Mouse (Mus musculus): ENCODE measurements around the gene Prss48. TPM values are rescaled to one million over a fixed set of nuclear protein-coding genes. Genes with fewer than 3 reads are reported as not detected.

Gene Prss48
- 0.21 TPM in 1 of 2 replicates, not detected in the other for polyA plus RNA-seq (2014; fragmentation: Nextera tagmentation; extraction: Ambion mirVana)

GRCm38 (mm10) chr3:86002423-86002822 lies at the start of gene Prss48:
Gene Prss48, minus strand, starts transcription at chr3:86002491.
- Histone ChIP-seq H3K27me3 (ENCODE audit: control insufficient read depth, insufficient read depth, low read length) (no peaks in the 10 kb centered on the region), H3K4me3 (replicated peaks; ENCODE audit: low read length) (no peak within 1 kb of the TSS), H3K36me3 (replicated peaks; ENCODE audit: control insufficient read depth, insufficient read depth) (no peaks in the 10 kb centered on the region), H3K4me2 (replicated peaks) (no peak within 1 kb of the TSS), H3K9ac (no peak within 1 kb of the TSS), H3K27ac (no peak within 1 kb of the TSS), H3K4me1 (replicated peaks; ENCODE audit: control insufficient read depth, insufficient read depth, low read length) (no peaks in the 10 kb centered on the region), H3K9me3 (ENCODE audit: control insufficient read depth, low read length) (no peaks in the 10 kb centered on the region)
- ATAC-seq (ENCODE audit: low FRiP score) (no peak), DNase-seq (ENCODE audit: low spot score) (no peak)
- WGBS: 75% methylated on average over 17 of the region's 17 CpGs

- no peaks in the 10 kb centered on the region for H3K36me3 ChIP-seq (replicated peaks; ENCODE audit: control insufficient read depth, insufficient read depth)
- H3K4me3 ChIP-seq (replicated peaks; ENCODE audit: low read length): no peak overlapping the region
- no peak for ATAC-seq (ENCODE audit: low FRiP score)
- H3K4me1 ChIP-seq (replicated peaks; ENCODE audit: control insufficient read depth, insufficient read depth, low read length): no peaks in the 10 kb centered on the region
- no peaks in the 10 kb centered on the region for H3K27me3 ChIP-seq (ENCODE audit: control insufficient read depth, insufficient read depth, low read length)
- no peak for DNase-seq (ENCODE audit: low spot score)
- 0 out of 2 replicates have a peak, but pooled peaks cover 5% of the 10 kb centered on the region for H3K9me3 ChIP-seq (ENCODE audit: control insufficient read depth, low read length)
- 82% methylated on average over 2 of the region's 2 CpGs for WGBS
- H3K9ac ChIP-seq: no peak overlapping the region
- no peak overlapping the region for H3K27ac ChIP-seq
- H3K4me2 ChIP-seq (replicated peaks): no peak overlapping the region
Measured at GRCm38 (mm10) chr3:86049041-86049440, 46.8 kb upstream of the Prss48 start.

GRCm38 (mm10) chr3:86047686-86048408 lies 45.6 kb upstream of the Prss48 start:
- Histone ChIP-seq H3K4me3 (replicated peaks; ENCODE audit: low read length) (no peak overlapping the region), H3K4me2 (replicated peaks) (no peak overlapping the region), H3K9me3 (ENCODE audit: control insufficient read depth, low read length) (0 out of 2 replicates have a peak, but pooled peaks cover 5% of the 10 kb centered on the region), H3K27me3 (ENCODE audit: control insufficient read depth, insufficient read depth, low read length) (no peaks in the 10 kb centered on the region), H3K27ac (no peak overlapping the region), H3K9ac (no peak overlapping the region), H3K36me3 (replicated peaks; ENCODE audit: control insufficient read depth, insufficient read depth) (no peaks in the 10 kb centered on the region), H3K4me1 (replicated peaks; ENCODE audit: control insufficient read depth, insufficient read depth, low read length) (no peaks in the 10 kb centered on the region)
- no peak for DNase-seq (ENCODE audit: low spot score)
- no peak for ATAC-seq (ENCODE audit: low FRiP score)
- WGBS: 94% methylated on average over 9 of the region's 9 CpGs

GRCm38 (mm10) chr3:86040286-86041201 lies 38.3 kb upstream of the Prss48 start:
- ATAC-seq (ENCODE audit: low FRiP score) (no peak), DNase-seq (ENCODE audit: low spot score) (no peak)
- H3K9me3 ChIP-seq (ENCODE audit: control insufficient read depth, low read length): no peaks in the 10 kb centered on the region
- no peaks in the 10 kb centered on the region for H3K27me3 ChIP-seq (ENCODE audit: control insufficient read depth, insufficient read depth, low read length)
- H3K4me3 ChIP-seq (replicated peaks; ENCODE audit: low read length): no peak overlapping the region
- H3K4me2 ChIP-seq (replicated peaks): no peak overlapping the region
- H3K27ac ChIP-seq: no peak overlapping the region
- H3K9ac ChIP-seq: no peak overlapping the region
- H3K36me3 ChIP-seq (replicated peaks; ENCODE audit: control insufficient read depth, insufficient read depth): no peaks in the 10 kb centered on the region
- WGBS: 64% methylated on average over 14 of the region's 14 CpGs
- H3K4me1 ChIP-seq (replicated peaks; ENCODE audit: control insufficient read depth, insufficient read depth, low read length): no peaks in the 10 kb centered on the region

DNA sequence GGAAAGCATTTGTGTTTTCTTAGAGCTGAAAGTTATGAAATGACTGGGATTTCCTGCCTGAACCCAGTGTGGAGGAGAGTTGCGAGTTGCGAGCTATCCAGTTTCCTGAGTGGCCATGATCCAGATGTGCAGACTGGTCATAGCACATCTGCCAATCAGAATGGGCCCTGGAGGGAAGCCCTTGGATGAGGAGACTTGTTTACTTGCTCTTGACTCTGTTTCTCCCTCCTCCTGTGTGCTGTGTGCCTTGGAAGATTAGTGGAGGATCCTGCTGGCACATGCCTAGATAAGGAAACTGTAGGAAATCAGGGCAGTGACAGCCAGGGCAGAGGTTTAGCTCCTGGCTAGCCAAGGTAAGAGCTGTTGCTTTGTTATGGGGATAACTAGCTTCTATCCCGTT lies 36.4 kb upstream of the Prss48 start:
- no peak overlapping the region for H3K9ac ChIP-seq
- WGBS: 60% methylated on average over 3 of the region's 3 CpGs
- H3K9me3 ChIP-seq (ENCODE audit: control insufficient read depth, low read length): no peaks in the 10 kb centered on the region
- H3K36me3 ChIP-seq (replicated peaks; ENCODE audit: control insufficient read depth, insufficient read depth): no peaks in the 10 kb centered on the region
- no peak overlapping the region for H3K4me3 ChIP-seq (replicated peaks; ENCODE audit: low read length)
- no peaks in the 10 kb centered on the region for H3K4me1 ChIP-seq (replicated peaks; ENCODE audit: control insufficient read depth, insufficient read depth, low read length)
- H3K4me2 ChIP-seq (replicated peaks): no peak overlapping the region
- ATAC-seq (ENCODE audit: low FRiP score) (no peak), DNase-seq (ENCODE audit: low spot score) (no peak)
- H3K27ac ChIP-seq: no peak overlapping the region
- no peaks in the 10 kb centered on the region for H3K27me3 ChIP-seq (ENCODE audit: control insufficient read depth, insufficient read depth, low read length)

DNA sequence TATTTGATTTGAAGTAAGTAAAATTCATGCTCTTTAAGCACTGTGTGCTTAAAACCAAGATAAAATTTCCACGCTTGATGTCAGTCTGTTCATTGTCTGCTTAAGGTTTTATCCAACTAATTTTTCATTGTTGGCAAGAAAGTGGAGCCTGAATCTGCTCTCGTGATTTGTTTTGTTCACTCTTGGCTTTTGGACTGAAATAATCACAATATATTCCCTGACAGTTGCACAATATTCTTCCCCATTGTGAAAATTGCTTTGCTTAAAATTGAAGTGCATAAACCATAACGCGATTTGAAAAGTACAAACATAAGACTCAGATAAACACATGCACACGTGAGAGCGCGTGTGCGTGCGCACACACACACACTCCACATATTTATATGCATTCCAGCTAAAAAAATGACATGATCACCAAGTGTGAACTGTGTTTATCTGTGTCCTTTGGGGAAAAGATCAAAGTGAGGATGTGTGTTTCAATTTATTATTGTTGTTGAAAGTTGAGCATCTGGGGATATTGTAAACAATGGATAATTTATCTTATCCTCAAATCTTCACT lies 35.7 kb upstream of the Prss48 start:
- Histone ChIP-seq H3K4me3 (replicated peaks; ENCODE audit: low read length) (no peak overlapping the region), H3K4me2 (replicated peaks) (no peak overlapping the region), H3K36me3 (replicated peaks; ENCODE audit: control insufficient read depth, insufficient read depth) (no peaks in the 10 kb centered on the region), H3K27ac (no peak overlapping the region), H3K9me3 (ENCODE audit: control insufficient read depth, low read length) (no peaks in the 10 kb centered on the region), H3K4me1 (replicated peaks; ENCODE audit: control insufficient read depth, insufficient read depth, low read length) (no peaks in the 10 kb centered on the region), H3K27me3 (ENCODE audit: control insufficient read depth, insufficient read depth, low read length) (no peaks in the 10 kb centered on the region), H3K9ac (no peak overlapping the region)
- ATAC-seq (ENCODE audit: low FRiP score): no peak
- 85% methylated on average over 9 of the region's 9 CpGs for WGBS
- no peak for DNase-seq (ENCODE audit: low spot score)

DNA sequence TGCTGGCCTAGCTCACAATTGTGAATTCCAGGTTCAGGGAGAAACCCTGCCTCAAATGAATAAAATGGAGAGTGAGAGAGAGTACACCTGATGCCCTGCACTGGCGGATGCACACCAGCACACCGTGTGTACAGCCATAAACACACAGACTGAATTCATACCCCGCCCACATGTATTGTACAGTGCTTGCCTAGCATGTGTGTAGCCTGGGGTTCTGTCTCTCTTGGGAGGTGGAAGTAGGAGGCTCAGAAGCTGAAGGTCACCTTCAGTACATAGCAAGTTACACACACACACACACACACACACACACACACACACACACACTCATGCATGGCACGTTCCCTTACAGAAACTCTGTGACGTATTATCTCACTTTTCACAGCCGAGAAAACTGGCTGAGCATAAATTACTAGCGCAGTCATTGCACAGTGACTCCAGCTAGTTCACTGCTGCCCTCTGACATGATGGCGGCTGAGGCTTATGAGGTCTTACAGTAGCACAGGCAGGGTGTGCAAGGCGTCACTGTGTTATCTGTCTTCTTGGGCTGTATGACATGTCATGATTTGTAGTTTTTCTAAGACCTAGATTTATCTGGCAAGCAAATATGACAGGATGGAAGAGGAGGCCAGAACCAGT lies 31.3 kb upstream of the Prss48 start:
- H3K9ac ChIP-seq: no peak overlapping the region
- H3K27ac ChIP-seq: no peak overlapping the region
- no peaks in the 10 kb centered on the region for H3K36me3 ChIP-seq (replicated peaks; ENCODE audit: control insufficient read depth, insufficient read depth)
- H3K4me3 ChIP-seq (replicated peaks; ENCODE audit: low read length): no peak overlapping the region
- ATAC-seq (ENCODE audit: low FRiP score): no peak
- 83% methylated on average over 9 of the region's 9 CpGs for WGBS
- no peaks in the 10 kb centered on the region for H3K9me3 ChIP-seq (ENCODE audit: control insufficient read depth, low read length)
- no peaks in the 10 kb centered on the region for H3K4me1 ChIP-seq (replicated peaks; ENCODE audit: control insufficient read depth, insufficient read depth, low read length)
- DNase-seq (ENCODE audit: low spot score): no peak
- no peaks in the 10 kb centered on the region for H3K27me3 ChIP-seq (ENCODE audit: control insufficient read depth, insufficient read depth, low read length)
- no peak overlapping the region for H3K4me2 ChIP-seq (replicated peaks)

DNA sequence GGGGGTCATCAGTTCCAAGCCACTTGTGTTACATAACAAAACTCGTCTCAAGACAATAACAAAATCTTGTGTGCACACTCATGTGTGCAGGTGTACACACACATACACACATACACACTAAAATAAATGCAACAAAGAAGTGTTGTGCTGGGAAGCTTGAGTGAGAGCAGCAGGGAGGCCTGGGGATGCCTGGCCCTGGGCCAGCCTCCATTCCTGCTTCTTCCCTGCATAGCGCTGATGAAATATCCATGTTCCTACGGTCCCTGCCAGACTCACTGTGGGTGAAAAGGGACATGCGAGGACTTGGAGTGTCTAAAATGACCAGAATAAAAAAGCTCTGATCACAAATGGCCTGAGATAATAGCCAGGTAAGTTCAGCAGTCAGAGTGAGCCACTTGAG lies 28.3 kb upstream of the Prss48 start:
- H3K27ac ChIP-seq: no peak overlapping the region
- H3K36me3 ChIP-seq (replicated peaks; ENCODE audit: control insufficient read depth, insufficient read depth): no peaks in the 10 kb centered on the region
- H3K4me3 ChIP-seq (replicated peaks; ENCODE audit: low read length): no peak overlapping the region
- no peaks in the 10 kb centered on the region for H3K9me3 ChIP-seq (ENCODE audit: control insufficient read depth, low read length)
- H3K27me3 ChIP-seq (ENCODE audit: control insufficient read depth, insufficient read depth, low read length): no peaks in the 10 kb centered on the region
- WGBS: 70% methylated on average over 4 of the region's 4 CpGs
- DNase-seq (ENCODE audit: low spot score) (no peak), ATAC-seq (ENCODE audit: low FRiP score) (no peak)
- no peaks in the 10 kb centered on the region for H3K4me1 ChIP-seq (replicated peaks; ENCODE audit: control insufficient read depth, insufficient read depth, low read length)
- no peak overlapping the region for H3K4me2 ChIP-seq (replicated peaks)
- H3K9ac ChIP-seq: no peak overlapping the region
